Comparison of ENCODE assay signal across 29 mouse cellular contexts in genomic region chr6:89040919-89041318, GRCm38 (mm10).
"Had no signal": no experiment of that assay in that cellular context is flagged by ENCODE, and none has a peak within 500 bp of the region (broad histone marks: within the 10 kb centered on the region; RNA-seq: fewer than 3 reads in every experiment).

No protein-coding gene starts in this region.

- H3K27ac ChIP-seq: embryonic facial prominence, embryonic 10.5 days; embryonic facial prominence, embryonic 12.5 days; embryonic facial prominence, embryonic 13.5 days; embryonic facial prominence, embryonic 15.5 days; forebrain, embryonic 10.5 days; forebrain, embryonic 12.5 days; forebrain, embryonic 13.5 days; forebrain, embryonic 15.5 days; gastrocnemius, adult 2 months; heart, adult 2 months had no signal

- H3K4me3 ChIP-seq: embryonic facial prominence, embryonic 10.5 days; embryonic facial prominence, embryonic 12.5 days; embryonic facial prominence, embryonic 13.5 days; embryonic facial prominence, embryonic 15.5 days; erythroblast, embryonic 14.5 days; forebrain, embryonic 10.5 days; forebrain, embryonic 12.5 days; forebrain, embryonic 13.5 days; forebrain, embryonic 15.5 days; gastrocnemius, adult 2 months; heart, adult 2 months had no signal

- DNase-seq: cerebellum, adult 2 months; cerebellum, adult 8-10 months; cerebellum, adult 9-10 months; cerebellum, adult 9-11 months; cerebellum, postnatal 10 days; cerebellum, postnatal 14 days; cerebellum, postnatal 25 days; cerebellum, postnatal 36 days; embryo, embryonic 11 days; forebrain, postnatal 0 days; gastrocnemius, adult 2 months; gastrocnemius, postnatal 10 days; gastrocnemius, postnatal 14 days; gastrocnemius, postnatal 25 days; gastrocnemius, postnatal 36 days; heart, adult 11 months; heart, adult 18-20 months; heart, adult 2 months had no signal

- H3K9ac ChIP-seq: embryonic facial prominence, embryonic 12.5 days; embryonic facial prominence, embryonic 13.5 days; embryonic facial prominence, embryonic 15.5 days; forebrain, embryonic 12.5 days; forebrain, embryonic 13.5 days; forebrain, embryonic 15.5 days; forebrain, postnatal 0 days had no signal

- H3K27me3 ChIP-seq: embryonic facial prominence, embryonic 12.5 days; embryonic facial prominence, embryonic 13.5 days; forebrain, embryonic 15.5 days had no signal

- H3K4me1 ChIP-seq: embryonic facial prominence, embryonic 15.5 days had no signal

- H3K4me2 ChIP-seq: embryonic facial prominence, embryonic 12.5 days; embryonic facial prominence, embryonic 13.5 days; embryonic facial prominence, embryonic 15.5 days; forebrain, embryonic 12.5 days; forebrain, embryonic 13.5 days; forebrain, embryonic 15.5 days had no signal

- H3K36me3 ChIP-seq: embryonic facial prominence, embryonic 10.5 days; embryonic facial prominence, embryonic 12.5 days; embryonic facial prominence, embryonic 13.5 days; embryonic facial prominence, embryonic 15.5 days; forebrain, embryonic 10.5 days; forebrain, embryonic 12.5 days; forebrain, embryonic 15.5 days had no signal

- H3K9me3 ChIP-seq: embryonic facial prominence, embryonic 10.5 days; embryonic facial prominence, embryonic 12.5 days; embryonic facial prominence, embryonic 13.5 days; embryonic facial prominence, embryonic 15.5 days; forebrain, embryonic 10.5 days; forebrain, embryonic 12.5 days; forebrain, embryonic 13.5 days; forebrain, embryonic 15.5 days had no signal

- ATAC-seq: forebrain, embryonic 13.5 days; forebrain, embryonic 14.5 days; forebrain, embryonic 15.5 days; forebrain, embryonic 16.5 days; forebrain, postnatal 0 days had no signal
